Mouse (Mus musculus) C2C12 (cell line): ENCODE results near the gene Cryaa.

Experiments
- CTCF ChIP-seq: IDR thresholded peaks from one replicate; pipeline ENCODE4 v1.5.1; 2011; ENCODE audit not compliant: control insufficient read depth, insufficient read depth, insufficient read length
- MYOD1 ChIP-seq: IDR thresholded peaks from one replicate; pipeline ENCODE4 v1.6.1; 2011; ENCODE audit warnings: low read depth; ENCODE audit not compliant: control insufficient read depth, insufficient read length

- no peak for TF ChIP-seq CTCF
- no peak for TF ChIP-seq MYOD1
These were observed 34.7 kb upstream of the Cryaa start for GRCm38 (mm10) chr17:31642913-31643312.
